Mouse (Mus musculus): ENCODE measurements around the gene Amn. TPM values are rescaled to one million over a fixed set of nuclear protein-coding genes. Genes with fewer than 3 reads are reported as not detected.

Gene Amn
- polyA plus RNA-seq (2012; rRNA removed), result 0.64 and 2.9 TPM in 2 replicates

DNA sequence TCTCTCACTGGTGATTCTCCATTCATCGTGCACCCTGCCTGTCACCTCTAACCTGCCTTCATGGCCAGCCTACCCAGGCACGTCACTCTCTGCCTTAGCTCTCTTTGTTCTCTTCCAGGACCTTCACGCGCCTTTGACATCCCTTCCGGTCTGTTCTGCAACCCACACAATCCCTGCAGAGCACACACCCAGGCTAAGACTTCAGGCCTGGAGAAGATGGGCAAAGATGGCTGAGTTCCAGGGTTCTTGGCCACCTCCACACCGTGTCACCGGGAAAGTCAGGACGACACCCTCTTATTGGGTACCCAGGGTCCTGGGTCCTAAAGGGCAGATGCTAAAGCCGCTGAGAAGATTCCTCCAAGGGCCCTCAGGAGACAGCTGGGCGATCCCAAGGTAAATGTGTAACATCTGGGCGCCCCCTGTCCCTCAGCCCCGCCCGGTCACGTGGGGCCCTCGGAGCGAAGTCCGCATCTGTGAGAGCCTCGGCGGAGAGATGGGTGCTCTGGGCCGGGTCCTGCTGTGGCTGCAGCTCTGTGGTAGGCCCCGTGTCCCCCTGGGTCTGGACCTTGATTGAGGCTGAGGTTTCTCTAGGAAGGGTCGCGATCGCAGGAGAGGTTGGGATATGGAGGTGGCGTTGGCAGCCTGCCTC, at the start of gene Amn:
Gene Amn (plus strand): TSS at position 467 of the 649 bp plus-strand sequence.

Other genes with a start within 250 kb of the Amn start
- 3.1 and 4.7 TPM in 2 replicates for gene Rcor1, start 231.7 kb upstream of the Amn start, polyA plus RNA-seq (2012; rRNA removed)
- 7.0 and 8.4 TPM in 2 replicates for gene Traf3, start 104.7 kb upstream of the Amn start, polyA plus RNA-seq (2012; rRNA removed)
- not detected in 2 replicates for gene 4930595D18Rik, start 86.6 kb upstream of the Amn start, polyA plus RNA-seq (2012; rRNA removed)
- 175 and 223 TPM in 2 replicates for gene Cdc42bpb, start 106.6 kb downstream of the Amn start, polyA plus RNA-seq (2012; rRNA removed)
- 0.43 and 0.88 TPM in 2 replicates for gene Lbhd2, start 135.7 kb downstream of the Amn start, polyA plus RNA-seq (2012; rRNA removed)
- 6.4 and 7.2 TPM in 2 replicates for gene Exoc3l4, start 145.9 kb downstream of the Amn start, polyA plus RNA-seq (2012; rRNA removed)
- gene Tnfaip2, start 171.4 kb downstream of the Amn start, polyA plus RNA-seq (2012; rRNA removed), result 9.5 and 10.2 TPM in 2 replicates
- gene Gm266, start 214.7 kb downstream of the Amn start, polyA plus RNA-seq (2012; rRNA removed), result 0.45 and 1.3 TPM in 2 replicates